Mouse (Mus musculus): ENCODE measurements around the gene Tnfsfm13. TPM values are rescaled to one million over a fixed set of nuclear protein-coding genes. Genes with fewer than 3 reads are reported as not detected.

Tnfsfm13 gene
- polyA plus RNA-seq, 1 experiment from 2014 or later: 6.0 TPM

DNA sequence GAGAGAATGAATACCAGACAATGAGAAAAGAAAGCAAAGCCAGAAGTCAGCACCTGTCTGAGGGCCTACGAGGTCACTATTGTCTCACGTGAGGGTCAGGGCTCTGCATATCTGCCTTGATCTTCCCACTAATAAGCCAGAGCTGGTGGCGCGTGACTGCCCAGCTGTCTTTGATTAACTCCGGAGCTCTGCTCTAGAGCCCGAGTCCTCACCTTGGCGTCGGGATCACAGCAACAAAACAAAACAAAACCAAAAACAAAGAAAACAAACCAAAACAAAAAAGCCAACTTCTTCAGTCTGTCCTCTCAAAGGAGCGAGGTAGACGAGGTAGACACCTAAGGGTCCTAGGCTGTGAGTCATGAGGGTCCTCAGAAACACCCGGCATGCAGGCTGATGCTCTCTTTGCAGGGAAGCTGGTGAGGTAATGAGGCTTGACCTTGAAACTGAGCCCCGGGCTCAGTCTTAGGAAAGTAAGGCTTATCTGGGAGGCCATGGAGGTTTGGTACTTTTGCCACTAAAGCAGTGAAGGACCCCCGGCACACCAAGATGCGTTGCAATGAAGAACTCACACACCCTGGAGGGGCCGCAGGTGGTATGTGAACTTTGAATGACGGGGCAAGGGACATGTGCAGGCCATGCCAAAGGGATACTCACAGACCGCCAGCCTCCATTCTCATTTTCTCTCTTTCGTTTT is 18.9 kb upstream of the Tnfsfm13 start:
- Histone ChIP-seq H3K4me2 (replicated peaks) (no peak overlapping the region), H3K9ac (no peak overlapping the region), H3K27ac (replicated peaks) (no peak overlapping the region), H3K4me3 (replicated peaks) (no peak overlapping the region), H3K4me1 (peaks cover 9% of the 10 kb centered on the region; the same call in 1 of the 2 replicates), H3K9me3 (replicated peaks) (no peaks in the 10 kb centered on the region), H3K27me3 (no peaks in the 10 kb centered on the region), H3K36me3 (no peaks in the 10 kb centered on the region)
- ATAC-seq (ENCODE audit: insufficient number of reproducible peaks, low FRiP score, low TSS enrichment, low read depth): no peak
- 47% methylated on average over 18 of the region's 18 CpGs for WGBS

DNA sequence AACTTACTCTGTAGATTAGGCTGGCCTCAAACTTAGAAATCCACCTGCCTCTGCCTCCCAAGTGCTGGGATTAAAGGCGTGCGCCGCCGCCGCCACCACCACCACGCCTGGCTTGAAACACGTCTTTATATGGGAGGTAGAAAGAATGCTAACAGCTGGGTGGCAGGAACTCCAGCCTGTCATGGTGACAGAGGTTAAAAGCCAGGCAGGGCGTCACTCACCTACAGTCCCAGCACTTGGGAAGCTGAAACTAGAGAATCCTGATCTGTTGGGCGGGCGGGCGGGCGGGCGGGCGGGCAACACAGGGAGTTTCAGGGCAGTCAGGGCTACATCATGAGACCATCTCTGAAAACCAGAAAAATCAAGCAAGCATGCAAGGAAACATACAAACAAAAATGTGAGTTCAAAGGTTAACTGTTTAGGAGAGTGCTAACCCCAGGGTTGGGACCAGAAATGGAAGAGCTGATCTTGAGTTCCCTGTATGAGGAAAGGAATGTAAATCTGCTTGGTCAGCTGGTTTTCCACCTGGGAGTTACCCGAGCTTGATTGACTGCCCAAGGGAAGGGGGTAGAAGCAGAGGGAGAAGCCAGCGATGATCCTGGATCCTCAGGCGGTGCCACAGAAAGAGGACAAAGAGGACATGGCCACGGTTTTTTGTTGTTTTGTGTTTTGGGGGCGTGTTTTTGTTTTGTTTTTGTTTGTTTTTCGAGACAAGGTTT is 17.2 kb upstream of the Tnfsfm13 start:
- no peaks in the 10 kb centered on the region for H3K27me3 ChIP-seq
- no peak for ATAC-seq (ENCODE audit: insufficient number of reproducible peaks, low FRiP score, low TSS enrichment, low read depth)
- H3K9ac ChIP-seq: no peak overlapping the region
- H3K4me2 ChIP-seq (replicated peaks): no peak overlapping the region
- H3K4me1 ChIP-seq: peaks cover 14% of the 10 kb centered on the region; the same call in 1 of the 2 replicates
- WGBS: 65% methylated on average over 20 of the region's 20 CpGs
- no peaks in the 10 kb centered on the region for H3K36me3 ChIP-seq
- no peak overlapping the region for H3K27ac ChIP-seq (replicated peaks)
- H3K9me3 ChIP-seq (replicated peaks): no peaks in the 10 kb centered on the region
- no peak overlapping the region for H3K4me3 ChIP-seq (replicated peaks)

GRCm38 (mm10) chr11:69711082-69711481 is 15.2 kb upstream of the Tnfsfm13 start:
- no peak overlapping the region for H3K4me2 ChIP-seq (replicated peaks)
- WGBS: 59% methylated on average over 2 of the region's 2 CpGs
- no peak overlapping the region for H3K4me3 ChIP-seq (replicated peaks)
- H3K9ac ChIP-seq: no peak overlapping the region
- H3K4me1 ChIP-seq: peaks cover 14% of the 10 kb centered on the region; the same call in 1 of the 2 replicates
- H3K27ac ChIP-seq (replicated peaks): no peak overlapping the region
- no peaks in the 10 kb centered on the region for H3K9me3 ChIP-seq (replicated peaks)
- ATAC-seq (ENCODE audit: insufficient number of reproducible peaks, low FRiP score, low TSS enrichment, low read depth): no peak
- no peaks in the 10 kb centered on the region for H3K36me3 ChIP-seq
- H3K27me3 ChIP-seq: no peaks in the 10 kb centered on the region

GRCm38 (mm10) chr11:69710470-69710869 is 14.6 kb upstream of the Tnfsfm13 start:
- no peak for ATAC-seq (ENCODE audit: insufficient number of reproducible peaks, low FRiP score, low TSS enrichment, low read depth)
- Histone ChIP-seq H3K9me3 (replicated peaks) (no peaks in the 10 kb centered on the region), H3K4me1 (peaks cover 10% of the 10 kb centered on the region; the same call in 1 of the 2 replicates), H3K27me3 (no peaks in the 10 kb centered on the region), H3K27ac (replicated peaks) (no peak overlapping the region), H3K4me3 (replicated peaks) (no peak overlapping the region), H3K4me2 (replicated peaks) (no peak overlapping the region), H3K36me3 (no peaks in the 10 kb centered on the region), H3K9ac (no peak overlapping the region)
- 81% methylated on average over 3 of the region's 3 CpGs for WGBS

DNA sequence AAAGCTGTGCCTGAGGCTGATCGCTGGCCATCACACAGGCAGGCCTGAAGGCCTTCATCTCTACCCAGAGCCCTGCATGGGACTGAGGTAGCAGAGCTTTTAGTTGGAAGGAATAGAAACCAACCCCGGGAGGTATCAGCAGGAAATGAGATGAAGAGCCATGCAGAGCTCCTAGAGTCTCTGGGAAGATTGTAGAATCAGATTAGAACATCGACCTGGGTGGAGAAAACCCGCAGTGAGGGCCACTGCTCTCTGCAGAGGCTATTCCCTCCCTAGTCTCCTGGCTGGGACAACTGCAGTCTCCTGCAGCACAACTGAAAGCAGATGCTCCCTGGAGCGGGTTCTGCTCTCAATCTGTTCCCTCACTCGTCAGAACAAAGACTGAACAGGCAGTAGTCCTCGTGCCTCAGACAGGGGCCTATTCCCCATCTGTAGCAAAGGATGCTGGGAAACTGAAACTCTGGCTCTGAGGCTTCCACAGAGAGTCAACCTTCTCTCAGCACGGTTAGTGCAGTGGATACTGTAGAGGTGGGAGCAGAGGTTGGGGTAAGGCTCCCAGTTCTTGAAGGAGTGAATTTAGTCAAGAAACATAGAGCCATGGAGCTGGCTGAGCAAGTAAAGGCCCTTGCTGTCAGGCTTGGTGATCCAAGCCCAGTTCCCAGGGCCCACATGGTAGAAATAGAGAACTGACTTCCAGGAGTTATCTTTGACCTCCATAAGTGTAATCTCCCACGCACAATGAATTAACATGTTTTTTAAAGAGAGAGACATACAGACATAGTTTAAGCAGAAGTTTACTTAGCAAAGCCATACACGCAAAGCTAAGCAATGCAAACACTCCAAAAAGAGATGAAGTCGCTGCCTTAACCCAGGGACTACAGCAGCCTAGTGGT is 13.9 kb upstream of the Tnfsfm13 start:
- no peak overlapping the region for H3K4me3 ChIP-seq (replicated peaks)
- H3K4me2 ChIP-seq (replicated peaks): no peak overlapping the region
- WGBS: 46% methylated on average over 11 of the region's 11 CpGs
- H3K9ac ChIP-seq: no peak overlapping the region
- peaks cover 8% of the 10 kb centered on the region; the same call in 1 of the 2 replicates for H3K4me1 ChIP-seq
- no peaks in the 10 kb centered on the region for H3K9me3 ChIP-seq (replicated peaks)
- H3K36me3 ChIP-seq: no peaks in the 10 kb centered on the region
- peak overlapping the region; percentile 65 for H3K27ac ChIP-seq (replicated peaks)
- no peak for ATAC-seq (ENCODE audit: insufficient number of reproducible peaks, low FRiP score, low TSS enrichment, low read depth)
- no peaks in the 10 kb centered on the region for H3K27me3 ChIP-seq

DNA sequence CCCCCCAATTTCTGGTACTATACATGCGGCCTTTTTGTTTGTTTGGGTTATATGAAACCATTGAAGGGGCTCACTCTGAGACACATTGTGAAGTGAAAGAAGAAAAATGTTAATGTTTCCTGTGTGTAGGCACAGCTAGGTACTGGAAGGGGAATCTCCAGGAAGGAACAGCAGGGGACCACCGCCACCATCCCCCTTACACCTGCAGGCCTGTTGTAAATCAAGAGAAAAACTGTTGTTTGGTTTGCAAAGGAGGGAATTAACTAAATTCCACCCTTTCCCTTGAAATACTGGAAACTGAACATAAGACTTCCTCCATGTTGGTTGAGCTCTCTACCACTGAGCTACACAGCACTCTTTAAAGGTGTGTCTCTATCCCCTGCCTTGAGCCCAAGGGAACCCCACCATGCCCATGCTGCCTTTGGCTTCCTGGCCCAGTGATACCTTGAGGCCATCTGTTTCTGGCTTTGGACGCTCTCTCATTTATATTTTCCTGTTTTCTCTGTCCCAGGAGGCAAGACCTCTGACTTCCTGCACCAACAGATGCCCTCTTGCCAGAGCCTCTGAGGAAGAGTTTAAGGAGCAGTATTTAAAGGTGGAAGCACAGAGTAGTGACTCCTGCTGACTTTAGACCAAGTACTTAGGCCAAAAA is 12.8 kb upstream of the Tnfsfm13 start:
- whole genome bisulfite sequencing: 71% methylated on average over 3 of the region's 3 CpGs
- Histone ChIP-seq H3K27me3 (no peaks in the 10 kb centered on the region), H3K9me3 (replicated peaks) (no peaks in the 10 kb centered on the region), H3K4me2 (replicated peaks) (no peak overlapping the region), H3K36me3 (no peaks in the 10 kb centered on the region), H3K4me1 (peaks cover 8% of the 10 kb centered on the region; the same call in 1 of the 2 replicates), H3K9ac (no peak overlapping the region), H3K4me3 (replicated peaks) (no peak overlapping the region), H3K27ac (replicated peaks) (peak overlapping the region; percentile 65; the same call in 1 of the 2 replicates)
- ATAC-seq (ENCODE audit: insufficient number of reproducible peaks, low FRiP score, low TSS enrichment, low read depth): no peak

GRCm38 (mm10) chr11:69707873-69708381 is 12.0 kb upstream of the Tnfsfm13 start:
- no peak overlapping the region for H3K4me3 ChIP-seq (replicated peaks)

DNA sequence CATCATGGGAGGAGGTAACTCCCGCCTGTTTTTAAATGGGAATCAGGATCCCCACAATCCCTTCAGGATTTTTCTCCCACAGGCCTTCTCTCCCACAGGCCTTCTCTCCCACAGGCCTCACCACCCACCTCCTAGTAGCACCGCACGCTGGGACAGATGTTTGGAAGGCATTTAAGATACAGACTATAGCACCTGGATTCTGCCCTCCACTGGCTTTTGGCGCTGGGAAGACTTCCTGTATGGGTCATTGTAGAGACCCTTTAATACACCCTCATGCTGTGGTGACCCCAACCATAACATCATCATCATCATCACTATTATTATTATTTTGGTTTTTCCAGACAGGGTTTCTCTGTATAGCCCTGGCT is 11.6 kb upstream of the Tnfsfm13 start:
- Histone ChIP-seq H3K27me3 (no peaks in the 10 kb centered on the region), H3K9ac (no peak overlapping the region), H3K36me3 (no peaks in the 10 kb centered on the region), H3K4me2 (replicated peaks) (no peak overlapping the region), H3K9me3 (replicated peaks) (no peaks in the 10 kb centered on the region), H3K4me3 (replicated peaks) (no peak overlapping the region), H3K4me1 (peaks cover 8% of the 10 kb centered on the region; the same call in 1 of the 2 replicates), H3K27ac (replicated peaks) (no peak overlapping the region)
- 88% methylated on average over 4 of the region's 4 CpGs for WGBS
- ATAC-seq (ENCODE audit: insufficient number of reproducible peaks, low FRiP score, low TSS enrichment, low read depth): no peak

More at GRCm38 (mm10) chr11:69707873-69708381, 12.0 kb upstream of the Tnfsfm13 start:
- ATAC-seq (ENCODE audit: insufficient number of reproducible peaks, low FRiP score, low TSS enrichment, low read depth): no peak
- Histone ChIP-seq H3K36me3 (no peaks in the 10 kb centered on the region), H3K4me1 (peaks cover 8% of the 10 kb centered on the region; the same call in 1 of the 2 replicates), H3K4me2 (replicated peaks) (no peak overlapping the region), H3K27me3 (no peaks in the 10 kb centered on the region), H3K9me3 (replicated peaks) (no peaks in the 10 kb centered on the region), H3K27ac (replicated peaks) (no peak overlapping the region), H3K9ac (no peak overlapping the region)
- 83% methylated on average over 4 of the region's 4 CpGs for WGBS

DNA sequence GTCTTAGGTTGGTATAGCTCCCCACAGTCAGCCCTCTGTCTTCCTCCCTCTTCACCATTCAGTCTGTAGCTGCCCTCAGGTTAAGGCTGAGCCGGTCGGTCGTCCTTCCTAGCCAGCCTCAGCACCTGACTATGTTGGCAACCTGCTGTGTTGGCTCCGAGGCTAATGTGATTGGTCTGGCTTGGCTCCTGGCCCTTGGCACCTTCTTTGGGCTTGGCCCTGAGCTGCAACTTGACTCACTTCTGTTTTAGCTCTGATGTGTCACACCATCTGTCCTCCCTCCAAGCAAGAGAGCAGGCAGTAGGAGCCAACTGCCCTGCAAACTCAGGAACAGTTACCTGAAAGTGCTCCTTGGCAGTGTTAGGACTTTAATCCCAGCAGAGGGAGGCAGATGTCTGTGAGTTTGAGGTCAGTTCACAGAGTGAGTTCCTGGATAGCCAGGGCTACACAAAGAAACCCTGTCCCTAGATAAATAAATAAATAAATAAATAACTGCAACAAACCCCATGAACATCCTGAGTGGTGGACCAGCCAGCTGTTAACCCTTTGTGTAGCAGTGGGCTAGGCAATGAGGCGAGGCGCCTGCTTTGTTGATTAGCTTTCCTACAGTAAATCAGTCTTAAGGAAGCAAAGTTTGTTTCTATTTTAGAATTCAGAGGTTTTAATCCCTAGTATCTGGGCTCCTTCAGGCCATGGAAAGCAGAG is 11.0 kb upstream of the Tnfsfm13 start:
- Histone ChIP-seq H3K27ac (replicated peaks) (no peak overlapping the region), H3K36me3 (no peaks in the 10 kb centered on the region), H3K9me3 (replicated peaks) (no peaks in the 10 kb centered on the region), H3K27me3 (no peaks in the 10 kb centered on the region), H3K4me1 (peaks cover 8% of the 10 kb centered on the region; the same call in 1 of the 2 replicates), H3K9ac (no peak overlapping the region), H3K4me3 (replicated peaks) (no peak overlapping the region), H3K4me2 (replicated peaks) (no peak overlapping the region)
- no peak for ATAC-seq (ENCODE audit: insufficient number of reproducible peaks, low FRiP score, low TSS enrichment, low read depth)
- 51% methylated on average over 6 of the region's 6 CpGs for WGBS

DNA sequence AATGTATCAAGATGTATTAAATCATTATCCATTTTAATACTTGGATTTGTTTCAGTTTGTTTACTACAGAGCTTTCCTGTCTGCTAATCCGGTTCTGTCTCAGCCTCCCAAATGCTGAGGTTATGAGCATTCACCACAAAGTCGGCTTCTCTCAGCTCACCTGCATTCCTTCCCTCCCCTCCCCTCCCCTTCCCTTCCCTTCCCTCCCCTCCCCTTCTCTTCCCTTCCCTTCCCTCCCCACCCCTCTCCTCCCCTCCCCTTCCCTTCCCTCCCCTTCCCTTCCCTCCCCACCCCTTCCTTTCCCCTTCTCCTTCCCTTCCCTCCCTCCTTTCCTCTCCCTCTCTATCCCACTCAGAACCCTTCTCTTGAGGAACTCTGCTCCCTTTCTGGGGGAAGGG is 8.7 kb upstream of the Tnfsfm13 start:
- Histone ChIP-seq H3K36me3 (no peaks in the 10 kb centered on the region), H3K4me1 (peaks cover 3% of the 10 kb centered on the region; the same call in 1 of the 2 replicates), H3K4me3 (replicated peaks) (no peak overlapping the region), H3K27me3 (no peaks in the 10 kb centered on the region), H3K27ac (replicated peaks) (no peak overlapping the region), H3K9ac (no peak overlapping the region), H3K4me2 (replicated peaks) (no peak overlapping the region), H3K9me3 (replicated peaks) (no peaks in the 10 kb centered on the region)
- ATAC-seq (ENCODE audit: insufficient number of reproducible peaks, low FRiP score, low TSS enrichment, low read depth): no peak
- 14% methylated on average over 2 of the region's 2 CpGs for WGBS
